Mouse (Mus musculus) embryonic facial prominence, embryonic 14.5 days (tissue): Measurements from ENCODE around the gene Sp140. TPM values are rescaled to one million over a fixed set of nuclear protein-coding genes. Genes with fewer than 3 reads are reported as not detected.
"Not testable (repeated sequence)": the region's sequence is repeated elsewhere in the genome, so short reads cannot be mapped to it uniquely, and the experiment has no call there.

ENCODE experiments used
- ATAC-seq: fragments of 200-750 bp; cut with Nextera tagmentation; 2 replicates; pipeline ENCODE4 v1.8.0; 2017; ENCODE audit warnings: low read depth, moderate number of reproducible peaks, moderate TSS enrichment
- DNase-seq: peaks from one replicate; pipeline ENCODE4 v3.0.0-alpha.2; 2015; ENCODE audit warnings: low spot score
- H3K27ac ChIP-seq: fragments of 300-500 bp; sonication (generic); replicated peaks from 2 replicates; pipeline ENCODE4 v1.5.1; 2014; ENCODE audit warnings: low read depth, mild to moderate bottlenecking, low read length, moderate library complexity
- H3K27me3 ChIP-seq: fragments of 300-500 bp; sonication (generic); replicated peaks from 2 replicates; pipeline ENCODE4 v1.6.1; 2014; ENCODE audit warnings: low read length; ENCODE audit not compliant: control insufficient read depth, insufficient read depth
- H3K36me3 ChIP-seq: fragments of 300-500 bp; sonication (generic); 2 replicates; pipeline ENCODE4 v1.6.1; 2014; ENCODE audit warnings: low read length, mixed read lengths; ENCODE audit not compliant: control insufficient read depth, insufficient read depth
- H3K4me1 ChIP-seq: fragments of 300-500 bp; sonication (generic); 2 replicates; pipeline ENCODE4 v1.6.1; 2014; ENCODE audit warnings: antibody characterized with exemption, low read length; ENCODE audit not compliant: control insufficient read depth, insufficient read depth
- H3K4me2 ChIP-seq: fragments of 300-500 bp; sonication (generic); 2 replicates; pipeline ENCODE4 v1.6.1; 2014; ENCODE audit warnings: low read depth, mild to moderate bottlenecking, low read length, moderate library complexity, mixed read lengths
- H3K4me3 ChIP-seq: fragments of 300-500 bp; sonication (generic); 2 replicates; pipeline ENCODE4 v1.5.1; 2014; ENCODE audit warnings: low read depth, mild to moderate bottlenecking, low read length
- H3K9ac ChIP-seq: fragments of 300-500 bp; sonication (generic); 2 replicates; pipeline ENCODE4 v1.6.1; 2014; ENCODE audit warnings: low read depth, mild to moderate bottlenecking, low read length, moderate library complexity, mixed read lengths
- H3K9me3 ChIP-seq: fragments of 300-500 bp; sonication (generic); 2 replicates; pipeline ENCODE4 v1.6.1; 2016; ENCODE audit warnings: low read length; ENCODE audit not compliant: control insufficient read depth
- WGBS: fragments of 180-500 bp; shearing (Covaris S2); extraction: QIAGEN DNeasy Blood & Tissue Kit; methylation state at CpG from one replicate; pipeline ENCODE4 v1.1.7; 2014; 5-methylcytosine and 5-hydroxymethylcytosine counted together
- polyA plus RNA-seq: library from polyadenylated mRNA; unstranded; fragments of >200 nt; fragmentation: Nextera tagmentation; extraction: Ambion mirVana; gene quantifications from 2 replicates; pipeline ENCODE4 v1.2.1, GENCODE M21; 2014

Sp140 gene
- polyA plus RNA-seq, 1 experiment from 2014 or later = 2.0 TPM

DNA sequence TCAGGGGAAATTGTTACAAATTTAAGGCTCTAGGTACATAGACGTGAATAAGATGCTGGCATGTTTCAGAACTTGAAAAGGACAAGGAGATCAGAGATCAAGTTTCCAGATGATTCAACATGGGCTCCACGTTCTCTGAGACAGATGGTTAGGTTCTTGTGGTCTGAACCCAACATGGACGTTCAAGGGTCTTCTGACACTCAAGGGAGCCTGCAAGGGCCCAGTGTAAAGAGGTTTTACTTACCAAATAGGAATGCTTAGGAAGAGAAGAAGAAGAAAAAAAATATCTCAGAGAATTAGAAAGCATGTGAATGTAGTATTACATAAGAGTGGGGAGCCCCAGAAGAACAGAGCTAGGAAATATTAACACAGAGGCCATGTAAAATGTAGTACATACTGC, 15.6 kb downstream of the Sp140 start:
- not testable (repeated sequence) for H3K27me3 ChIP-seq, H3K4me2 ChIP-seq, ATAC-seq, H3K4me1 ChIP-seq, H3K4me3 ChIP-seq, DNase-seq, H3K9ac ChIP-seq, H3K36me3 ChIP-seq, H3K9me3 ChIP-seq, H3K27ac ChIP-seq
- WGBS = 62% methylated on average over 3 of the region's 3 CpGs

DNA sequence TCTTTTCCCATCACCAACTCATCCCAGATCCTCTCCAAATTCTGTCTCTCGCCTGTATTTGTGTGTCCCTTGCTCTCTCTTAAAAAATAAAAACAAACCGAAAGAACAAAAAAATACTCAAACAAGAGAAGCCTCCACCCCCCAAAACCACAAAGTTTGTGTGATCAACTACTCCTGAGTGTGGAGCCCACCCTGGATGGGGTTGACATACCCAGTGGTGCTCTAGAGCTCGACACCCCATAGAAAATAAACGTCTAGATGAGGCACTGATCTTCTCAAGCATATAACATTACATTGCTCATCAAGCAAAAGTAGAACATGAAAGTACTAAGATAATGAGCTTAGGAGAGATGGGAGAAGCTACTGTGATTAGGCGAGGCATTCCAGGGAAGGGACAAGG, 17.0 kb downstream of the Sp140 start:
- H3K36me3 ChIP-seq, H3K27ac ChIP-seq, DNase-seq, H3K4me1 ChIP-seq, ATAC-seq, H3K9me3 ChIP-seq, H3K4me2 ChIP-seq, H3K4me3 ChIP-seq, H3K9ac ChIP-seq, H3K27me3 ChIP-seq: not testable (repeated sequence)
- WGBS = 58% methylated on average over 4 of the region's 5 CpGs

DNA sequence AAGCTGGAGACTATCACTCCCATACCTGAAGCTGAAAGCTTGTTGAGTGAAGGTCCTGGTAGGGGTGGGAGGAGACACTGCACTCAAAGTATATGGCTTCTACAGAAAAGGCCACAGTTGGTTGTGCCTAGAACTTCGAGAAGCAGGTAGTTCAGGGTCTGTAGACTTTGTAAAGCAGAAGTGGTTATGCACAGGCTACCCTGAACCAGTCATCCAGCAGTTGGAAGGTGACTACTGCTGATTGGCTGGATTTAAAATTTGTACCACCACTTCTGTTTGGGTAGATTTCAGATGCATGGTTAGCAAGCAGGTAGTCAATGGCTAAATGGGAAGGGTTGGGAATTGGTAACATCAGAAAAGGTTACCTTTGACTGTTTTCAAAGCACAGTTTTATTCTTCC, 18.5 kb downstream of the Sp140 start:
- WGBS = 55% methylated on average over 1 of the region's 1 CpGs
- not testable (repeated sequence) for H3K9me3 ChIP-seq, ATAC-seq, H3K4me1 ChIP-seq, H3K4me3 ChIP-seq, H3K4me2 ChIP-seq, H3K9ac ChIP-seq, H3K27ac ChIP-seq, H3K27me3 ChIP-seq, H3K36me3 ChIP-seq, DNase-seq

DNA sequence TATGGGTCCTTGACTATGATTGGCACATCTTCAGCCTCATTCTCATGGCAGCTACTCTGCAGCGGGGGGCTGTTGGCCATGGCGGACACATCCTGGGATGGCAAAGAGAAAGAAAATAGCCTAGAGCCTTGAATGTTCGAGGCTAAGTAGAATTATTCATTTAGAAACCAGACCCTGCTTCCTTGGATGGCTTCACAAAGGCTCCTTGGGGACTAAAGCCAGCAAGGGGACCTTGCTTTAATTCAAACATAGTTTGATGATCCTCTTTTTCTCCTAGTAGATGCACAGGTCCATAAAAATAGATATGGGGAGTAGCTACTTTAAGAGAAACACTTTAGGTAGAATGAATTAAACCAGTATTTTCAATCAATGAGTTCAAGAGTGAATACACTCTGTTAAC, 36.8 kb downstream of the Sp140 start:
- not testable (repeated sequence) for DNase-seq, H3K9ac ChIP-seq, H3K36me3 ChIP-seq, H3K27me3 ChIP-seq, H3K4me3 ChIP-seq, H3K4me1 ChIP-seq, H3K4me2 ChIP-seq, H3K9me3 ChIP-seq, ATAC-seq, H3K27ac ChIP-seq
- 48% methylated on average over 3 of the region's 3 CpGs for WGBS

DNA sequence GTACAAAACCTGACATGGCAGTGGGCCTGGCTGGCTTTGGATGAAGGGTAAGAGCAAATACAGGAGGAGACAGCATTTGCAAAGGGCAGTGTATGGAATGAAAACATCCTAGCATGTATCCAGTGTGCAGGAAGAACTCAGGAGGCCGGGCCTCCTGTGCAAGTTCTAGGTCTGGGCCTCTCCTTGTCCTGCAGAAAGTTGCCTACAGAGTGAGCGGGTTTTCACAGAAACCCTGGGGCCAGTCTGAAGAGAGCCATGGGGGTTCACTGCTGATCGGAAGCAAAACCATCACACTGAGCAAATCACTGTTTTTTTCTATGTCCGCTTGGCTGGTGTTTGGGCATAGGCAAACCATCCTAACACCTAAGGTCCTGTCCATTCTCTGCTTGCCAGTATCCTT, 38.0 kb downstream of the Sp140 start:
- not testable (repeated sequence) for H3K27ac ChIP-seq, DNase-seq, H3K4me2 ChIP-seq, H3K27me3 ChIP-seq, H3K4me3 ChIP-seq, H3K9ac ChIP-seq, H3K36me3 ChIP-seq, ATAC-seq, H3K4me1 ChIP-seq, H3K9me3 ChIP-seq
- 83% methylated on average over 4 of the region's 4 CpGs for WGBS

DNA sequence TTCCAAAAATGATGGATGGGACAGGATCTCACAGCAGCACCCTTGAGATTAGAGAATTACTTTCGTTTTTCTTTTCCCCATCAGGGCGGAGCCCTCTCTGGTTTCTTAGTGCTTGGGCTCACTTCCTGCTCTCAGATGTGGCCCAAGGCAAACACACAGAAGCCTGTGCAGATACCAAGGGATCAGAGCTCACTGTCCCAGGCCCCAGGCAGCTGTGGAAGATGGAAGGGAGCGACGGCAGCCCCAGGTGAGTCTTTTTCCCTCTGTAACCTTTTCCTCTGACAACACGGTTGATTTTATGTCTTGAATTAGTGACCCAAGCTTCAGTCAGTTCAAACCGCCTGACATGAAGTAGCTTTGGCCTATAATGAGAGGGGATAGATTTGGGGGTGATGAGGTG, 49.7 kb downstream of the Sp140 start, which contains the start of gene Sp100:
TSS of gene Sp100 (plus strand) at position 108 of the 400 bp plus-strand sequence.
- not testable (repeated sequence) for H3K4me1 ChIP-seq, H3K9me3 ChIP-seq, ATAC-seq, H3K36me3 ChIP-seq, H3K27me3 ChIP-seq, DNase-seq, H3K9ac ChIP-seq, H3K4me2 ChIP-seq, H3K27ac ChIP-seq, H3K4me3 ChIP-seq
- WGBS = 61% methylated on average over 6 of the region's 6 CpGs

DNA sequence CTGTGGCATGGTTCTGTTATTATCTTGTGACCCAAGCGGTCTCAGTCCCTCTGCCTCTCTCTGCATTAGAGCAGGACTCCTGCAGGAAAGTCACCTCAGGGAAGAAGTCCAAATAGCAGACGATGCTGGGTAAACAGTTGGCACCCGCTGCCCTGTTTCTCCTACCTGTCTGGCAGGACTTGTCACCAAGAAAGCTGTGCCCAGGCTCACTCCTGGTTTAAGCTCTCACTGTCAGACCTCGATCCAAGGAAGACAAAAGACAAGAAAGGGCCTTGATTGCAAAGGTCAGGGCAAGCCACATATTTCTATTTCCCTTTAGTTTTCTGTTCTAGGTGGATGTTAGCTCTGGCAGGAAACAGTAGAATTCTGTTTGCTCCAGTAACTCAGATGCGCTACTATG, 50.3 kb downstream of the Sp140 start:
- not testable (repeated sequence) for H3K4me3 ChIP-seq, H3K9me3 ChIP-seq, ATAC-seq, DNase-seq, H3K4me2 ChIP-seq, H3K27ac ChIP-seq, H3K4me1 ChIP-seq, H3K9ac ChIP-seq, H3K27me3 ChIP-seq, H3K36me3 ChIP-seq
- WGBS = 71% methylated on average over 2 of the region's 5 CpGs

DNA sequence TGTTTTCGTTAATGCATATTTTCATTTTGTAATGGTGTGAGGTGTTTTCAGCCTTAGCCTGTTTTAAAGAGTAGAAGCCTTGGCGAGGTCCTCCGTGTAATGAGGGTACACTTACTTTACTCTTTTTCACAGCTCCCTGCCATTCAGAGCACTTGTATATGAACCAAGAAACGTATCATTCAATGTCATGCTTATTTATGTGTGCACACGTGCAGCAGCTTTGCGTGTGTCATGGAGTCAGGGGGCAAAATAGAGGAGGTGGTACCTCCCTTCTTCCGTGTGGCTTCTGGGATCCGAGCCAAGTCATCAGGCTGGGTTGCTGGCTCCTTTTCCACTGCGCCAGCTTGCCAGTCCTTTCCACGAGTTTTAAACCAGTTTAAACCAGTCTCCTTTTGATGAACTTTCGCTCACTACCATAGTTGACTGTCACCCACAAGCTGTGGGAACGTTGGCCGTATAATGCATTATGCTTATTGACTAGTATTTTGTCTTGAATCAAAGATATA, 51.6 kb downstream of the Sp140 start:
- WGBS = 80% methylated on average over 13 of the region's 13 CpGs
- not testable (repeated sequence) for H3K4me2 ChIP-seq, H3K4me1 ChIP-seq, H3K36me3 ChIP-seq, DNase-seq, H3K9ac ChIP-seq, H3K9me3 ChIP-seq, ATAC-seq, H3K27ac ChIP-seq, H3K27me3 ChIP-seq, H3K4me3 ChIP-seq

DNA sequence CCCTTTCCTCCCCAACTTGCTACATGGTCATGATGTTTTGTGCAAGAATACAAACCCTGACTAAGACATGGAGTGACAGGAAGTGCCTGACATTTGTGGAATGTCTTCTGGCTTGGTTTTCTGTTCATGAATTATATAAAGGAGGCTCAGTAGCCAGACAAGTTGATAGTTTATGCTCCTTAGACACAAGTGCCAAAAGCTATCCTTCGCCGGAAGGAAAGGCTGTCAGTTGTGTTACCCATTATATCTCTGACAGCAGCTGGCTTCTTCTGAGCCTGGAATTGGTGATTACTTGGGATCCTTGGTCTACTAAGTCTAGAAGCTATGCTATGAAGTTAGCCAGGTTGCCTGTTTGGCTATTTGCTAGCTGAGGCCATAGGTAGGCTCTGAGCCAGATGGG, 57.0 kb downstream of the Sp140 start:
- not testable (repeated sequence) for H3K27ac ChIP-seq, ATAC-seq, H3K27me3 ChIP-seq, H3K9me3 ChIP-seq, H3K4me1 ChIP-seq, H3K4me2 ChIP-seq, H3K9ac ChIP-seq, H3K36me3 ChIP-seq, H3K4me3 ChIP-seq, DNase-seq
- 96% methylated on average over 2 of the region's 2 CpGs for whole genome bisulfite sequencing
